Mouse (Mus musculus): ENCODE results near the gene Hnf4a.
"Not testable (repeated sequence)": the region's sequence is repeated elsewhere in the genome, so short reads cannot be mapped to it uniquely, and the experiment has no call there.

Gene Hnf4a

DNA sequence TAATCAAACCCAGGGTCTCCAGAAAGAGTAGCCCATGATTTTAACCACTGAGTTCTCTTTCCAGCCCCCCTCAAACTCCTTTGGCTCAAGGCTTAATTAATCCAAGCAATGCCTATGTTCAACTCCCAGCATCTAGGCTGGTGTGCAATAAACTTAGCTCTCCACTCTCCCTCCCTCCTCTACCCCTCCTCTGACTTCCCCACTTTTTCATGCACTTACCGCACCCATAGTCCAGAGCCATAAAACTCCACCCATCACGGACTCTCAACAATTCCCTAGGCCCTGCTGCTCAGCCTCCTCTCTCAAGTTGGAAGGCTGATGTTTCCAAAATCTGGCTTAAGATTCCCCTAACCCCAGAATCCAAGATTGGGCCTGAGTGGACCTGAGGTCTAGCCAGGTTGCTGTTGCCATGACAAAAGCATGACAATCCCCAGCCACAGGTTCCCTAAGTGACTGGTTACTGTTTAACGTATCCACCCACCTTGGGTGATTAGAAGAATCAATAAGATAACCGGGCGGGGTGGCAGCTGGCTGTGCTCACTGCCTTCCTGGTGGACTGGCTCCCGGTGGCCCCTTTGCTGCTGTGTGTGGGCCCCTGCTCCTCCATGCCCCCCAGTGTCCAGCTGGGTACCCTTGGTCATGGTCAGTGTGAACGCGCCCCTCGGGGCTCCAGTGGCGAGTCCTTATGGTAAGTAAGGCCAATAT, at the start of gene Hnf4a:
Hnf4a (plus strand) TSS at position 509 of the 705 bp plus-strand sequence.
- DNase-seq: no peak

DNA sequence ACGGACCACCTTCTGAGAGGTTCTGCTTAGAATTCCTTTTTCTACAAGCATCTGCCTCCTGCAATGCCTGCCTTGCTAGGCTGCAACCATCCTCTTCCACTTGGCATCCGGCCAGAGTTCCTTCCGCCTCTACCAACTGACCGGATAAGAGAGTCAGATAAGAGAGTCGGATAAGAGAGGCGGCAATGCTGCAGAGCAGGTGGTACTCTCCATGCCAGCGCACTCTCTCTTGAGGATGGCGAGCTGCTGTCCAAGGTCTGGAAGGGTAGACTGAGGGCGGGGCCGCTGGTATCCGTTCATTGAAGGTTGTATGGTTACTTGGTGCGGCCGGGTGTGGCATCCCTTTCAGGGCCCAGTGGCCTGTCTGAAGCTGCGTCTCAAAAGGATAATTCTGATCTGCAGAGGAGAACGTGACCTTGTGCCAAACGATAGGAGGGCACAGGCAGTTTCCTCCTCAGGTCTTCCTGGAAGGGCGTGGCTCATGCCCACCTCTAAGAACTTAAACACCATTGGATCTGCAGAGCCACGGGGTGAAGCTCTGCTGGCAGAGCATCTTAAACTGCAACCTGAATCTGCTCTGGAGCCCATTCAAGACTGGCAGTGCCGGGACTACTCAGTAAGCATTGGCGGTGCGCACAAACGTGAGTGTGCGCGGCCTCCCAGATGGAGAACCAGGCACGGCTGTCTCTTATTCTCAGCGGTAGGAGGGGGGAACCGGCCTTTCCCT, 47.9 kb upstream of the Hnf4a start:
- peak; percentile 66 to 69 for DNase-seq

DNA sequence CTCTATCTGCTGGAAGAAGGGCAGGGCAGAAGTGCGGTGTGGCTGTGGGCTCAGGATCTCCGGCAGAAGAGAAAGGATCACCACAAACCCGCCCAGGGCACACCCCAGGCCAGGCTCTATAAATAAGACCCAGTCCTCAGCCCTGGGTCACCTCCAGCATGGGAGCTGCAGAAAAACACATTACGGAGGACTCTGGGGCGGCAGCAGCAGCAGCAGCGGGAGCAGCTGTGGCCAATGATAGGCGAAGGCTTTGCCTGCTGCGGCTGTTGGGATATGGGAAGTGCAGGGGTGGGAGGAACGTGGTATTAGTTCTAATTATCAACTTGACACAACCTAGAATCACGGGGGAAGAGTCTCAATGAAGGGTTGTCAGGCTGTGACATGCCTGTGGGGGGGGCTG, 47.2 kb upstream of the Hnf4a start:
- no peak for DNase-seq

DNA sequence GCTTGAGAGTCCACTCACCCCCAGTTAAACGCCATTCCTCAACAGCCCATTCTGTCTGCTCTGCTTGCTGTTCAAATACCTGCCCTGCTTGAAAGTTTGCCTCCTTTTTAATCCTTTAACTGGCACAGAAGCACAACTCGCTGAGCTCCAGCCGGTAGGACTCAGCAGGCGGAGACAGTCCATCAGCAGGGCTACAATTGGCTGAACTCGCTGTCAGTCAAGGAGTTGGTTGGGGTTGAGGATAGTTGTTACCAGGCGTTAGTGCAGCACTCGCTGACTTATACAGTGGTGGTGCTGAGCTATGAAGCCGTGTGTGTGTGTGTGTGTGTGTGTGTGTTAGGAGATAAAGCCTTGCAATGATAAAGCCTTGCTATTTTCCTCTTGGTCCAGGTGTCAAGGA, 46.0 kb upstream of the Hnf4a start:
- DNase-seq: no peak

DNA sequence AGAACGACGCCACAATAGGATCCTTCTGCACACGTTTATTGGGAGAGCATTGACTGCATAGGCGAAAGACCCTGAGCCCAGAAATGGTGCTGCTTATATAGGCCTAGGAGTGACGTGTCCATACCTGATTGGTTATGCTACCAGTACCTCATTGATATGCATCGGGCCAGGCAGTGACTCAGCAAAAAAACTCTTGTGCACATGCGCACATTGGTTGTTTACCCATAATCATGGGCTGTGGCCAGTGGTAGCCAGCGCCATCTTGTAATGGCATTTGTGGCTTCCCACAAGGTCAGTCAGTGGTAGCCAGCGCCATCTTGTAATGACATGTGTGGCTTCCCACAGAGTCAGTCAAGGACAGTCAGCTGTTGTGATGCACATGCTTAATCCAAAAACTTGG, 45.3 kb upstream of the Hnf4a start:
- not testable (repeated sequence) for DNase-seq

DNA sequence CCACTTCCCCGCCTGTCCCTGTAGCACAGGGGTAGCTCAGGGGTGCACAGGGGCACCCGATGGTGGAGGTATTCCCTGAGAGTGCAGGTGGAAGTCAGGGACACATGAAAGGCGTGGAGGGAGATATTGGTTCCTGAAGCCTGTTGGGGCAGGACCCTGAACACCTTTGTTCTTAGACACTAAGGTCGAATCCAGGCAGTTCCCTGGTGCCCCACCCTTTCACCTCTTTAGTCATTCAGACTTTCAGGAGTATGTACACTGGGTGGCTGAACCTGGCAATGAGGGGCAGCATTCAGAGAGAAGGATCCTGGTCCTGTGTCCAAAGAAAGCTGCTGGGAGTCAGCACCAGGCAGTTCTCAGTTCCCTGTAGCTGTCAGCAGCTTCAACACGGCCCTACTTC, 44.2 kb upstream of the Hnf4a start:
- no peak for DNase-seq

DNA sequence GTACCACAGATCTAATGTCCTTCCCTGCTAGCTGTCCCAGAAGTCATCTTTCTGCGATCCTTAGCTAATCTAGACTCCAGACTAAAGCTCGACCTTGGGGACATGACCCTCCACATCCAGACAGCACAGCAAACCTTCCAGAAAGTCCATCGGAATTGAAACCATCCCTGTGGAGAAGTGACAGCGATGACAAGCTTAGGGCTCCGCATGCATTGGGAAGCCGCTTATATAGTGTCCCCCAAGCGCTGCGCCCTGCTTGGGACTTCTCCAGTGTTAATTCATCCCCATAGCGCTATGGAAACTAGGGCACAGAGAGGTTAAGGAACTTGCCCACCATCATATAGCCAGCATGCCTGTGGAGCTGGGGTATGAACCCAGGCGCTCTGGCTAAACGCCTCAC, 43.8 kb upstream of the Hnf4a start:
- DNase-seq: no peak

DNA sequence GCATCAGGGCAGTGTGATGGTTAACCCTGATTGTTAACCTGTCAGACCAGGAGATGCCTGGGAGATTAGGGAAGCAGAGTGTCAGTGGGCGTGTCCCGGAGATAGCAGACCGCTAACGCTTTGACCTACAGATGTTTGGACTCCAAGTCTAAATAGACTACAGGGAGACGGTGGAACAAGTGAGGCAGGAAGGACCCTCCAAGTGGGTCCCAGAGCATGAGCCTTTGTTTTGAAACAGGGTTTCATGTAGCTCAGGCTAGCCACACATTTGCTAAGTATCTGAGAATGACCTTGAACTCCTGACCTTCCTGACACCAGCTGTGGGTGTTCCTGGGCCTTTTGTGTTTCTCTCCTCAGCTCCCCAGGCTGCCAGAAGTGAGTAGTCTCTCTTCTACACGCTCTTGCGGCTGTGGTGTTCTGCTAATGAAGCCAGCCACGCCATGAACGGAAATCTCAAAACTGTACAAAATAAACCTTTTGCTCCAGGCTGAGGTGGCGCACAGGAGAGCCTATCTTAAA, 43.3 kb upstream of the Hnf4a start:
- no peak for DNase-seq

DNA sequence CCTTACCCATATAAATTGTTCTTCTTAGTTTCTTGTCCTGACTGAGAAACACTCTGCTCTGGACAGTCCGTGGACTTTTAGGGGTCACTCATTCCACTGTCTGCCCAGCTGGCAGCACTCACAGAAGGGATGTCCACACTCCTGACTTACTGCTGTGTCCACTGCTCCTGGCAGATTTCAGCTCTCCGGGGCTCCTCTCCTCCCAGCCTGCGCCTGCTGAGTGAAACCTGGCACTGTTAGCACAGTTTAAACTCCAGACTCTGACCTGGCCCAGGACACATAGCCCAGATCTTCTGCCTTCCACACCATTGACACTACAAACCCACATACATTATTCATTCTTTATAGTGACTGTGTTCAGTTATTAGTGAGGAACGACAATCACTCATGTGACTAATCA, 42.6 kb upstream of the Hnf4a start:
- no peak for DNase-seq

DNA sequence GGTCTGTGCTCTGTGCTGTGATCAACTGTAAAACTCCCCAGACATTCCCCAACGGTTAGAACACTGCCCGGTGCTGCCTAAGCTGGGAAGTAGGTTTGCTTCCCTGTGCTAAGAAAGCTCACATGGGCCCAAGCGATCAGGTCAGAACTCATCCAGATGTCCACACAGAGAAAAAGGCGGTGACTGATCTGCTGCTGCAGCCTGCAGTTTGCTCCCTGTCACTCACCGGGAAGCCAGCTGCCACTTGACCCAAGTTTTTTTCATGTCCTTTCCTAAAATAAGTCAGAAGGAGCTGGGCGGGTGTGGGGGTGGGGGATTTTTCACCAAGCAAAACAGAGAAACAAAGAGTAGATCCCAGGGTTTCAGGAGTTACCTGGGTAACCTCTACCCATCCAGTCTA, 42.0 kb upstream of the Hnf4a start:
- no peak for DNase-seq

DNA sequence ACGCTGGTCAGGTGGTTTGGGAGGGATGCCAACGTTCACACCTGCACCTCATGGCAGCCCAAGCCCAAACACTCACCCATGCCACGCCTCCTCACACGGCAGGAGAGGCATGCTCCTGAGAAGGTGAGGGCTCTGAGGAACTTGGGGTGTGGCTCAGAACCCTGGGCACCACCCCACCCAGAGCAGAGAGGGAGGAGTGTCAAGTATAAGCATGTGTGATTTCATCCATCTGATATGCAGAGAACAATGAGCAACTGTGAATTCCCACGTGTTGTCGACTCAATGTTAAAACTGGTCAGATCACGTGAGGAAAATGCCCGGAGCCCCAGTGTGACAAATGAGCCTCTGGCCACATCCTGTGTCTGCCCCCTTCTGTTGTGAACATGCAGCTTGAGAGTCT, 39.8 kb upstream of the Hnf4a start:
- DNase-seq: no peak

DNA sequence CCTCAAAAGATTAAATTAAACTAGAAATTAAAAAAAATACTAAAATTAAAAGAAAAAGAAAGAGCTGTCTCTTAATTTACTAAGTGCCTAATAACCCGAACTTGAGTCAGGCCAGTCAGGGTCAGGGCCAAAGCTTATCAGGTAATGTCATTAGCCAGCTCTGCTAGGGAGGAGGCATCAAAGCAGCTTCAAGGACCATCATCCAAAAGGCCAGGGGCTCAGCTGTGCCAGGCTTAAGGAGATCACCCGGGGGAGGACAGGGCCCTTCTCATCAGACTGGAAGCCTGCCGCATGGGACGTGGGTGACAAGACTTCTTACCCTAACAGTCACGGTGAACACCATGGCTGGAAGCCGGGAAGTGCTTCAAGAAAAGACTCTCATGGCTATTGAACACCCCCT, 39.0 kb upstream of the Hnf4a start:
- DNase-seq: no peak

DNA sequence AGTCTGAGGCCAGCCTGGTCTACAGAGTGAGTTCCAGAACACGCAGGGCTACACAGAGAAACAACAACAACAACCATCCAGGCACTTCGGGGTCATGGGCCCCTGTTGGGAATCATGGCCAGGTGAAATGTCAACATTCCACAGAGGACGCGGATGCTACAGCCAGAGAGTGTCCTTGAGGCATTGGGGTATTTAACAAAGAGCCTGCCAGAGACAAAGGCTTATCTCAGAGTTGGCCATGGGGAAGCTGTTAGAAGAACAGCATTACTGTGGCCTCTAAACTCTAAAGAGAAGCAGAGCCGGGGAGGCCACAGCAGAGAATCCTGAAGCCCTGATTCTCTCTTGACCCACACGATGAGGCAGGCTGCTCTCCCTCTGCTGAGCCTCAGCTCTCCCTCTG, 37.7 kb upstream of the Hnf4a start:
- DNase-seq: no peak

DNA sequence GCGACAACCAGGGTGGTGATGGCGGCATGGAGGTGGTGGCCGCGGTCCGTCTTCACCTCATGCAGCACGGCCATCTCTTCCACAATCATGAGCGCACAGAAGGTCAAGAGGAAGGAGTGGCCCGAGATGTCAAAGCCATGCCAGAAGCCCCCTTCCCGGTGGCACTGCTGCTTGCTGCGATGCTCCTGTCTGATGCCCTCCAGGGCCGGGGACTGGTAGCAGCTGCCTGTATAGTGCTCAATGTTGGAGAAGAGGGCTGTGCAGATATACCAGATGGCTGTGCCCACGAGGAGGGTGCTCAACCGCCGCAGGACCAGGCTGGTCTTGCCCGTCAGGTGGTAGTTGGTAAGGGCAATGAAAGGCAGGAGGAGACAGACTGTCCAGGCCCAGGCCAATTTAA, 36.9 kb upstream of the Hnf4a start:
- no peak for DNase-seq

DNA sequence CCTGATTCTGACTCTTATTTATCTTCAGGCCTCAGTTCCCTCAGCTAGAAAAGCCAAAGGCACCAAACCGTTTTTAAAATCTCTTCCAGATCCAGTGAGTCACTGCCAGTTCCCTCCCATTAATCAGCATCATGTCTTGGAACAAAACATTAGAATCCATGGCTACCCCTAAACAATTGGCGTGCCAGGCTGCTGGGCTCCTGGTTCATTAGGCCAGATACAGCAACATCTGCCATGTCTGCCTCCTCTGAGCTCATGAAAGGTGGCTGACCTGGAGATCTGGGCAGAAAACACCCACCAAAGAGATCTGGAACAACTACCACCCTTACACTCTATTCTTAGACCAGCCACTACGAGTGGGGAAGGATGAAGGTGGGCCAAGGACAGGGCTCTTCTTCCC, 35.5 kb upstream of the Hnf4a start:
- DNase-seq: peak in 1 of 2 experiments; percentile 22

DNA sequence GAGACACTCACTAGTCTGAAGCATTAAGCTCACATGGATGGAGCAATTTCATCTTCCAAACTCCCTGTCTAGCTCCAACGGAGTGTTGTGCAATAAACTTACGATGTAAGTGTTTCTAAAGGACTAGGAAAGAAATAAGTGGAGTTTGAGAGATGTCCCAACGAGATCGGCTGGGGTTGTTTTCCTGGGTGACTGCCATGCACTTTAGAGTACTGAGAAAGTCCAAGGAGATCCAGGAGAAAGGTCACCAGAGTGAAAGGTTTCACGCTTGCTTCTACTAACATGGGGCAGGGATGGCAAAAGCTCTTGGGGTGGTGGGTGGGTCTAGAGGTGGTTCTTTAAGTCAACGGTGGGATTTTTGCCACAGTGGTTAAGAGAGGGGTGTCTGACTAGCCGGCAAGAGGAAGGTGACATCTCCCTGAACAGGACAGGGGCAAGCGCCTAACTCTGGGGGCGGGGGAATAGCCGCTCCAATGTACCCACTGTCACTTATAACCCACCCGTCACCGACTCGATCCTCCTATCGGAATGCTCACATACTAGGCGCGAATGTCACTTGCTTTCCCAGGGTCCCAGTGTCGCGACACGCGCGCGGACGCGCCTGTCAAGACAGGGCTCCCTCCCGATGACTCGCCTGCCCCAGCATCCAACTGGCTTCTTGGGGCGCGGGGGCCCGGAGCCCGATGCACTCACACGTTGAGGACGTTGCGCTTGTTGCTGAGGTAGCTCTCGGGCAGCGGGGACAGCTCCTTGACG, 34.7 kb upstream of the Hnf4a start:
- DNase-seq: peak; percentile 13 to 25

DNA sequence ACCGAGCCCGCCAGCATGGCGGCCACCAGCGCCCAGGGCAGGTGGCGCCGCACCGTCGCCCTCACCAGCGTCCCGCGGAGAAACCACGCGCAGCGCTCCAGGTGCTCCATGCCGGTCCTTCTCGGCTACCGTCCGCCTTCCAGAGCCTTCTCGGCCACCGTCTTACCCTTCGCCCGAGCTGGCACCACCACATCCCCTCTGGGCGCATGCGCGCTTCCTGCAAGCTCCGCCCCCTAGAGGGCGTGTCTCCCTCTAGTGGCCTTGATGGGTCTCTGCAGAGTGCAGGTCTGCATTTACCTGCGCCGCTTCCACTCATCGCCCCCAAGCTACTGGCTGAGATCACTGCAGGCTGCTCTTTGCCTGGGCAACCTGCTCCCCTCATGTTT, 34.1 kb upstream of the Hnf4a start, which contains the start of gene Fitm2:
Fitm2 (minus strand) TSS at position 164 of the 386 bp plus-strand sequence.
- DNase-seq: peak; percentile 98 to 99

DNA sequence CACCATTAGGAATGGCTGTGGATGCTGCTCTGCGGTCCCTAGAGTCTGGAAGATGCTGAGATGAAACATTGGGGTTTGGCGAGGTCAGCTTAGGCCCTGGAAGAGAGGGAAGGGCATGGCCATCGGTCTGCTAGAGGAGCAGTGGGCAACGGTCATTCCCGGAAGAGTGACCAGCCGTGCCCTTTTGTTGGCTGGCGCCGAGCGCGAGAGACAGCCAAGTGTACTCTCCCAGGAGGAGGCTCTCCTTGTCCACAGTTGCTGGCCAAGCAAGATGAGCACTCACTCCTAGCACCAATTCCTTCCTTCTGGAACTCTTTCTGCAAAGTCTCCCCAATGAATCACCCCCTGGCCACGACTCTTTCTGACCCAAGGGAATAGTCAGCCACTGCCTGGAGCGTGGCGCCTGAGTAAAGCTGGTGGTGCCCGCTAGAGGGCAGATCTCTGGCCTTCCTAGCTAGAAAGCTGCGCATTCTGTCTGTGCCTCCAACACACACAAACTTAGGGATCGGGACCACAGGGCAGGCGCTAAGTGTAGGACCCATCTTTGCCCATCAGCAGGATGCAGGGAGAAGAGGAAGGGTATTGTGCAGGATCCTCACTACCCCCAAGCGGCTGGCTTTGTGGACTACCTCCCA, 26.3 kb upstream of the Hnf4a start:
- peak; percentile 36 to 42 for DNase-seq

DNA sequence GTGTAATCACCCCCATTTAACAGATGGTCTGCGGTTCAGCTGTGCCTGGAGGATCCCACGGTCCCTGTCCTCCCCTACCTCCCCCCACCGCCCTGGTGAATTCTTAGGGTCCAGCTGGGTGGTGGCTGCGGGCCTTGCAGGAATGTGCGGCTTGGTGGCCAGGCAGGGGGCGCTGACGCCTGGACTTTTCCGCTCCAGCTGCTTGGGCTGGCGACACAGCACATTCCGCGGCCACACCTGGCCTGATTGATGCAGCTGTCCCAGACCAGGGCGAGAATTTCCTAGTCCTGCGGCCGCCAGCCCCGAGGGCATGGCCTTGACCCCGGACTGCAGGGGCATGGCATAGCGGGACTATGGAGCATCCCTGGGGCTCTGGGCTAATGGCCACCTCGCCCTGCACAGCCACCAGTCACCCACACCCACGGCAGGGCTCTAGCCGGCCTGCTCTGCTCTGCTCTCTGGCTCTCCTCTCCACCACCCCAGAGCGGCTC, 25.0 kb upstream of the Hnf4a start:
- DNase-seq: peak; percentile 23 to 29

DNA sequence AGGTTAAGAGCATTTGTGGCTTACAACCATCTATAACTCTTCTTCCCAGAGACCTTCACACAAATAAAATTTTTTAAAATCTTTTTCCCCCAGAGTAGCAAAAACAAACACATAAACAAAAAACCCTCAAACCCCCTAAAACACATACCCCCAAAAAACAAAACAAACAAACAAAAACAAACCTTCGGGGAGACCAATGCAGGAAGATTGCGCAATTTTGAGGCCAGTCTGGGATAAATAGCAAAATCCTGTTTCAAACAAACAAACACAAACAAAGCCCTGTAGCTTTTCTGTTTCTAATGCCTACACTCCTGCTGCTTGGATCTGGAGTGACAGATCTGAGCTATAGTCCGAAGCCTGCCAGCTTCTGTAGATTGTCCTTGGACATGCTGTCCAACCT, 19.2 kb upstream of the Hnf4a start:
- no peak for DNase-seq

DNA sequence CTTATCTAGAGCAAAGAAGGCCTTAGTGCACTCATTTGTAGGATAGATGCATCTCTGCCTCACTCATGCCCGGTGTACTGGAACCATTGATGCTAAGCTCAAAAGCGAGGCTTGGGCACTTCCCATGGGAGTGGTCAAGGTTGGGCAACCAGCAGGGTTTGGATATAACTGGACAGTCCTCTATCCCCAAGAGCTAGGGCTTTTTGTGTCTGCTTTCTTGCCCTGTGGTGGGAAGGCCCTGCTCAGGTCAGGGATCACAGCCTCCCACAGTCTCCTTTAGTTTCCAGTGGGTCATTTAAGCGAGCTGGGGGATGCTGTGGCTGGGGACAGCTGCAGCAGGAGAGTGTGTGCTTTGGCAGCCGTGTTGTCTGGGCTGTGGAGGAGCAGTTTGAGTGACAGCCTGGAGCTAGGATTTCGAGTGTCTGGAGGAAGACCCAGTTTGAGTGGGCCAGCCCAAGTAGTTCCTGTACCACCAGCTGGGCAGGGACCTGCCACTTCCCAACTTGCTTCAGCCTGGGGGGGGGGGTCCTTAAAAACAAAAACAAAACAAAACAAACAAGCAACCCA, 16.8 kb upstream of the Hnf4a start:
- no peak for DNase-seq

DNA sequence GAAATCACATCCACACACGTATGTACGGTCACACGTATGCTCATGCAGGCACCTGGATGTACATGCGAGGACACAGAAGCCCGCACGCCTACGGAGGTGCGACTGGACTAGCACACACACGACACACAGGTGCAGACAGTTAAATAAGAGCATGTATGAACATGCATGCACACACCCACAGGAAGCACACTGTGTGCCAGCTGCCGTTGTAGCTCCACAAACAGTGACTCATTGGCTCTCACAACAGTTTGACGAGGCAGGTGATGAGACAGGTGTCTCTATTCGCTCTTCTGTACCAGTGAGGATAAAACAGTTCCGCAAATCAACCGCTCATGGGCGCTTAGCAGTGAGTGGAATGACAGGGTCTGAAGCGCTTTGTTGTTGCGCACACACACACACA, 16.0 kb upstream of the Hnf4a start:
- no peak for DNase-seq

DNA sequence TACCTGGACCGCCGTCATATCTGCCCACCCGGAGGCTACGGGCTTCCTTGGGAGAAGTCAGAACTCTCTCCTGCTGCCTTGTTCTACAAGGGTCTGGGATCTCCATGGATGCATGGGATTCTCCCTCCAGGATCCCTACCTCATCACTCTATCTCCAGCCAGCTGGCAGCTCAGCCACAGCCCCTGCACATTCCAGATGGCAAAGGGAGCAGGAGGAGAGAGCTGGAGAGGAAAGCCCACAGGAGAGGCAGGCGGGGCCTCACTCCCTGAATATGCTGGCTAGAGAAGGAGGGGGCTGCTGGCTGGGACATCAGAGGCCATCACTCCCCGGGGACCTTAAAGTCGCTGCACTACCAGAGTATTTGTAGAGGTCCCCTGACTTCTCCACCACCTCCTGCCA, 15.3 kb upstream of the Hnf4a start:
- peak; percentile 57 to 74 for DNase-seq

All from cerebellum, postnatal 10 days (tissue).